Mouse (Mus musculus): ENCODE measurements around the gene Cep97. TPM values are rescaled to one million over a fixed set of nuclear protein-coding genes. Genes with fewer than 3 reads are reported as not detected.
"Not testable (repeated sequence)": the region's sequence is repeated elsewhere in the genome, so short reads cannot be mapped to it uniquely, and the experiment has no call there.

Cep97 gene
- polyA plus RNA-seq, 1 experiment from 2014 or later = 8.5 TPM

- Histone ChIP-seq H3K4me3 (replicated peaks; ENCODE audit: low read depth, low read length) (no peak overlapping the region), H3K9ac (ENCODE audit: low read depth, low read length) (no peak overlapping the region), H3K36me3 (ENCODE audit: insufficient read depth, low read length) (no peaks in the 10 kb centered on the region), H3K27ac (no peak overlapping the region), H3K4me1 (replicated peaks; ENCODE audit: insufficient read depth, low read length) (no peaks in the 10 kb centered on the region), H3K4me2 (ENCODE audit: low read length) (no peak overlapping the region), H3K27me3 (ENCODE audit: insufficient read depth, low read length) (no peaks in the 10 kb centered on the region), H3K9me3 (replicated peaks; ENCODE audit: low read length) (no peaks in the 10 kb centered on the region)
- DNase-seq (ENCODE audit: low spot score) (peak; percentile 61), ATAC-seq (replicated peaks; ENCODE audit: low FRiP score, low read depth) (no peak)
- 59% methylated on average over 4 of the region's 4 CpGs for WGBS
- peak; percentile 64 for TF ChIP-seq CTCF (IDR thresholded peaks at IDR 0.05; ENCODE audit: low read depth)
Measured at GRCm38 (mm10) chr16:55964126-55964949, 29.7 kb upstream of the Cep97 start.

GRCm38 (mm10) chr16:55963068-55963467 is 28.4 kb upstream of the Cep97 start:
- not testable (repeated sequence) for H3K36me3 ChIP-seq (ENCODE audit: insufficient read depth, low read length); H3K9ac ChIP-seq (ENCODE audit: low read depth, low read length); H3K4me2 ChIP-seq (ENCODE audit: low read length); DNase-seq (ENCODE audit: low spot score); H3K9me3 ChIP-seq (replicated peaks; ENCODE audit: low read length); H3K4me3 ChIP-seq (replicated peaks; ENCODE audit: low read depth, low read length); ATAC-seq (replicated peaks; ENCODE audit: low FRiP score, low read depth); H3K27me3 ChIP-seq (ENCODE audit: insufficient read depth, low read length); H3K4me1 ChIP-seq (replicated peaks; ENCODE audit: insufficient read depth, low read length); H3K27ac ChIP-seq
- 83% methylated on average over 6 of the region's 11 CpGs for WGBS

GRCm38 (mm10) chr16:55954196-55954595 is 19.5 kb upstream of the Cep97 start:
- H3K36me3 ChIP-seq (ENCODE audit: insufficient read depth, low read length); H3K4me2 ChIP-seq (ENCODE audit: low read length); H3K9me3 ChIP-seq (replicated peaks; ENCODE audit: low read length); H3K27me3 ChIP-seq (ENCODE audit: insufficient read depth, low read length); H3K4me3 ChIP-seq (replicated peaks; ENCODE audit: low read depth, low read length); H3K4me1 ChIP-seq (replicated peaks; ENCODE audit: insufficient read depth, low read length); ATAC-seq (replicated peaks; ENCODE audit: low FRiP score, low read depth); H3K27ac ChIP-seq; H3K9ac ChIP-seq (ENCODE audit: low read depth, low read length); DNase-seq (ENCODE audit: low spot score): not testable (repeated sequence)
- WGBS = 86% methylated on average over 9 of the region's 9 CpGs

DNA sequence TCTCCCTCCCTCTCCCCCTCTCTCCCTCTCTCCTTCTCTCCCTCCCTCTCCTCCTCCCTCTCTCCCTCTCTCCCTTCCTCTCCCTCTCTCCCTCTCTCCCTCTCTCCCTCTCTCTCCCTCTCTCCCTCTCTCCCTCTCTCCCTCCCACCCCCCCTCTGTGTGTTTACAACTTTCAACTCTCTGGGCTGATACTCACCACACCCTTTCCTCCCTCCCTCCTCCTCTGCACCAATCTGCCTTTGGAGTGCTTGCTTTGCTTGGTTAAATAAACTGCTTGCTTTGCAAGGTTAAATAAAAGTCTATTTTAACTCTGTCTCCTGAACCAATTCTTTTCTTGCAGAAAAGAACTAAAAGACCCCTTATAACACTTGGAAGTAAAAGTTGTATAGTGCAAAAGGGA is 18.1 kb upstream of the Cep97 start:
- Histone ChIP-seq H3K27ac (no peak overlapping the region), H3K9ac (ENCODE audit: low read depth, low read length) (no peak overlapping the region), H3K4me3 (replicated peaks; ENCODE audit: low read depth, low read length) (no peak overlapping the region), H3K4me2 (ENCODE audit: low read length) (no peak overlapping the region), H3K9me3 (replicated peaks; ENCODE audit: low read length) (no peaks in the 10 kb centered on the region), H3K36me3 (ENCODE audit: insufficient read depth, low read length) (no peaks in the 10 kb centered on the region), H3K27me3 (ENCODE audit: insufficient read depth, low read length) (no peaks in the 10 kb centered on the region), H3K4me1 (replicated peaks; ENCODE audit: insufficient read depth, low read length) (no peaks in the 10 kb centered on the region)
- DNase-seq (ENCODE audit: low spot score) (no peak), ATAC-seq (replicated peaks; ENCODE audit: low FRiP score, low read depth) (no peak)
- TF ChIP-seq CTCF (IDR thresholded peaks at IDR 0.05; ENCODE audit: low read depth) = no peak

DNA sequence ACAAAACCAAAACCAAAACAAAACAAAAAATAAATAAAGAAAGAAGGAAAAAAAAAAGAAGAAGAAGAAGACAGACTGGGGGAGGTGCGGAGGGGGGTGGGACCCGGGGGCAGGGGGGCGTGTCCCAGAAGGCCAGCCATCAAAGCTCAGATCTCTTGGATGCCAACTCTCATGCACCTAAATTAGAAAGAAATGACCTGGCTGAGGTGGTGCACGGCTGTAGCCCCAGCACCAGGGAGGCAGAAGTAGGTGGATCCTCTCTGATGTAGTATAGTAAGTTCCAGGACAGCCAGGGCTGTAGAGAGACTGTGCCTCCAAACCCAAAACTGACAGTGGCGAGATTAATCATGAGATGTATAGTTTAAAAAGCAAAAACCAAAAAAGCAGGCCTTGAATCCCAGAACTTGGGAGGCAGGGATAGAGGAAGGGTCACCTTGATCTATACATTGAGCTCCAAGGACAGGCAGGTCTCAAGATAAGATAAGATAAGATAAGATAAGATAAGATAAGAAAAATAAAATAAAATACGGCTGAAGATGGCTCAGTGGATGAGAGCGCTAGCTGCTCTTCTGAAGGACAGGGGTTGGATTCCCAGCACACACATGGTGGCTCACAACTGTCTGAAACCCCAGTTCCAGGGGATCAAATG is 17.1 kb upstream of the Cep97 start:
- H3K36me3 ChIP-seq (ENCODE audit: insufficient read depth, low read length) = no peaks in the 10 kb centered on the region
- no peaks in the 10 kb centered on the region for H3K9me3 ChIP-seq (replicated peaks; ENCODE audit: low read length)
- TF ChIP-seq CTCF (IDR thresholded peaks at IDR 0.05; ENCODE audit: low read depth) = no peak
- no peaks in the 10 kb centered on the region for H3K27me3 ChIP-seq (ENCODE audit: insufficient read depth, low read length)
- H3K27ac ChIP-seq = no peak overlapping the region
- H3K9ac ChIP-seq (ENCODE audit: low read depth, low read length) = no peak overlapping the region
- H3K4me3 ChIP-seq (replicated peaks; ENCODE audit: low read depth, low read length) = no peak overlapping the region
- H3K4me1 ChIP-seq (replicated peaks; ENCODE audit: insufficient read depth, low read length) = no peaks in the 10 kb centered on the region
- WGBS = 68% methylated on average over 7 of the region's 7 CpGs
- DNase-seq (ENCODE audit: low spot score) (no peak), ATAC-seq (replicated peaks; ENCODE audit: low FRiP score, low read depth) (no peak)
- no peak overlapping the region for H3K4me2 ChIP-seq (ENCODE audit: low read length)

- no peaks in the 10 kb centered on the region for H3K9me3 ChIP-seq (replicated peaks; ENCODE audit: low read length)
- WGBS = 44% methylated on average over 19 of the region's 19 CpGs
- H3K4me2 ChIP-seq (ENCODE audit: low read length) = peak overlapping the region; percentile 23; the same call in 1 of the 2 replicates
- DNase-seq (ENCODE audit: low spot score) = peak; percentile 92
- peak; percentile 43 for ATAC-seq (replicated peaks; ENCODE audit: low FRiP score, low read depth)
- H3K4me3 ChIP-seq (replicated peaks; ENCODE audit: low read depth, low read length) = no peak overlapping the region
- no peak overlapping the region for H3K27ac ChIP-seq
- no peak overlapping the region for H3K9ac ChIP-seq (ENCODE audit: low read depth, low read length)
- TF ChIP-seq CTCF (IDR thresholded peaks at IDR 0.05; ENCODE audit: low read depth) = peak; percentile 89
- no peaks in the 10 kb centered on the region for H3K36me3 ChIP-seq (ENCODE audit: insufficient read depth, low read length)
- no peaks in the 10 kb centered on the region for H3K4me1 ChIP-seq (replicated peaks; ENCODE audit: insufficient read depth, low read length)
- H3K27me3 ChIP-seq (ENCODE audit: insufficient read depth, low read length) = no peaks in the 10 kb centered on the region
Measured at GRCm38 (mm10) chr16:55950946-55951678, 16.5 kb upstream of the Cep97 start.

Measured in kidney, postnatal 0 days (tissue).